20 mouse cellular contexts compared by ENCODE assay signal in the genomic region with DNA sequence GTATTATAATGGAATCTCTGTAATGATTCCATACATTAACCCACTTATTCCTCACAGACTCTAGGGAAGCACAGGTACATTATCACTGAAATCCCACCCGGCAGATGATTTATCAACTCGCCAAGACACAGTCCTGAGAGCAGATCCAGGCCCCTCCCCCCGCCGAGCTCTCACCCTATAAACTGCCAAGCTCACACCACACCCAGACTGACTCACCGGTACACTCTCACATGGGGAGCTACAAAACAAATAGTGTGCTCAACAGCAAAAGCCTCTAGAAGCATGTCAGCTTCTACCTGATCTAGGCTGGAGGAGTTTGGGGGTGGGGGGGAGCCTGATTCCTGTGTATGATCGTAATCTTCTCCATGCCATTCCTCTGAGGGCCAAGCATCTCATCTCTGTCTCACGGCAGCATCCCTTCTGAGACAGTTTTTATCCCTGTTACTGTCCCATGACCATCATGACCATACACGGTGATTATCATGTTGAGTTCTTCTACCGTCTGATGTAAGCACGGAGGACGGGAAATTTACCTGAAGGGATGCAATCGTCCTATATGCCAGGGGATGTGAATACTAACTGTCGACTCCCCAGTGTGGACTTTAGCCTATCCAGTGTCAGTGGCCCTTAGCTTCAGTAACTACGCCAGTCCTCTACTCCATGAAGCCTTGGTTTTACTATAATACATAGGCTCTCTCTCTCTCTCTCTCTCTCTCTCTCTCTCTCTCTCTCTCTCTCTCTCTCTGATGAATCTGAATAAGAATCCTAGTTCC. TPM values are rescaled to one million over a fixed set of nuclear protein-coding genes. Genes with fewer than 3 reads are reported as not detected.
DNase-seq lines count a peak whose midpoint lies in the region; ATAC-seq lines count a peak whose summit lies in the region.
"Had no signal": no experiment of that assay in that cellular context is flagged by ENCODE, and none has a peak within 500 bp of the region (broad histone marks: within the 10 kb centered on the region; RNA-seq: fewer than 3 reads in every experiment).

No protein-coding gene starts in this region.

- H3K9me3 ChIP-seq in stomach, embryonic 15.5 days = no peaks in the 10 kb centered on the region
- H3K9me3 ChIP-seq: embryonic facial prominence, embryonic 12.5 days; kidney, embryonic 15.5 days; midbrain, embryonic 10.5 days; neural tube, embryonic 13.5 days had no signal

- H3K27ac ChIP-seq in stomach, embryonic 15.5 days = peak overlapping the region; percentile 49; the same call in 1 of the 2 replicates
- H3K27ac ChIP-seq: embryonic facial prominence, embryonic 12.5 days; forebrain, embryonic 13.5 days; hindbrain, postnatal 0 days; kidney, embryonic 15.5 days; midbrain, embryonic 10.5 days; neural tube, embryonic 13.5 days had no signal

- no peak overlapping the region for H3K4me3 ChIP-seq in stomach, embryonic 15.5 days (replicated peaks)
- H3K4me3 ChIP-seq: embryonic facial prominence, embryonic 12.5 days; forebrain, embryonic 13.5 days; heart, adult 2 months; kidney, embryonic 15.5 days; midbrain, embryonic 10.5 days; neural tube, embryonic 13.5 days had no signal

- WGBS in large intestine, adult 2 months = 36% methylated on average over 14 of the region's 14 CpGs
- 72% methylated on average over 14 of the region's 14 CpGs for WGBS in stomach, embryonic 15.5 days

- no peaks in the 10 kb centered on the region for H3K36me3 ChIP-seq in stomach, embryonic 15.5 days
- H3K36me3 ChIP-seq: embryonic facial prominence, embryonic 12.5 days; kidney, embryonic 15.5 days; midbrain, embryonic 10.5 days; neural tube, embryonic 13.5 days had no signal

- H3K9ac ChIP-seq in stomach, embryonic 15.5 days = no peak overlapping the region
- H3K9ac ChIP-seq: embryonic facial prominence, embryonic 12.5 days; forebrain, embryonic 13.5 days; kidney, embryonic 15.5 days; neural tube, embryonic 13.5 days had no signal

- peak; percentile 80 for DNase-seq in heart, adult 11 months
- no peak for DNase-seq in heart, postnatal 4 days
- peak; percentile 71 for DNase-seq in NIH3T3 (ENCODE audit: low read depth)
- peak; percentile 54 for DNase-seq in large intestine, adult 2 months (ENCODE audit: low read depth, low spot score)
- DNase-seq in left cerebral cortex, adult 9 months (ENCODE audit: low spot score in 2 of 2) = no peak
- DNase-seq in ovary, postnatal 10 days (ENCODE audit: low spot score) = no peak
- DNase-seq in spleen, postnatal 4 days (ENCODE audit: low spot score in 2 of 2) = no peak
- DNase-seq: adrenal gland, postnatal 25 days; cerebellum, adult 9-11 months; heart, postnatal 10 days; lung, postnatal 36 days; thymus, postnatal 4 days had no signal

- no peaks in the 10 kb centered on the region for H3K27me3 ChIP-seq in stomach, embryonic 15.5 days (replicated peaks)
- H3K27me3 ChIP-seq: embryonic facial prominence, embryonic 12.5 days; forebrain, embryonic 13.5 days; kidney, embryonic 15.5 days; neural tube, embryonic 13.5 days had no signal

- H3K4me2 ChIP-seq in stomach, embryonic 15.5 days = no peak overlapping the region
- H3K4me2 ChIP-seq: embryonic facial prominence, embryonic 12.5 days; forebrain, embryonic 13.5 days; kidney, embryonic 15.5 days; neural tube, embryonic 13.5 days had no signal

- peaks cover 28% of the 10 kb centered on the region for H3K4me1 ChIP-seq in stomach, embryonic 15.5 days
- H3K4me1 ChIP-seq: forebrain, embryonic 13.5 days had no signal

- ATAC-seq in stomach, embryonic 15.5 days (ENCODE audit: insufficient read depth, low FRiP score, low read depth) = peak; percentile 70
- ATAC-seq: forebrain, embryonic 13.5 days; hindbrain, postnatal 0 days had no signal

RNA-seq across cellular contexts. Expression of gene Cdc7, which starts 57.4 kb away (rescaled TPM):
- 1 to 10 TPM; 6.8 to 8.0 TPM for total RNA-seq in heart, postnatal 4 days (2021)
- 5.6 and 7.2 TPM in 2 replicates for polyA plus RNA-seq in large intestine, adult 2 months (2012; rRNA removed)
- polyA plus RNA-seq in stomach, embryonic 15.5 days (2015; fragmentation: Nextera tagmentation; extraction: Ambion mirVana) = 42.9 and 45.4 TPM in 2 replicates

Comparison
In these comparisons a context has a peak if more than half of its experiments do, and no peak if none do; other contexts are left out.
1. DNase-seq: peak in heart, adult 11 months (single experiment), NIH3T3 (single experiment) and large intestine, adult 2 months (single experiment); none in heart, postnatal 4 days (single experiment), left cerebral cortex, adult 9 months (0 of 2), ovary, postnatal 10 days (single experiment) and spleen, postnatal 4 days (0 of 2).